Mouse (Mus musculus) lung, postnatal 0 days (tissue): ENCODE results near the gene Ankrd2.

Source experiments
- CTCF ChIP-seq: IDR thresholded peaks from 2 replicates; pipeline ENCODE4 v1.5.1; 2016; ENCODE audit warnings: antibody characterized with exemption, mild to moderate bottlenecking
- EP300 ChIP-seq: IDR thresholded peaks from 2 replicates; pipeline ENCODE4 v1.6.1; 2016; ENCODE audit warnings: antibody characterized with exemption, mild to moderate bottlenecking, control low read depth

DNA sequence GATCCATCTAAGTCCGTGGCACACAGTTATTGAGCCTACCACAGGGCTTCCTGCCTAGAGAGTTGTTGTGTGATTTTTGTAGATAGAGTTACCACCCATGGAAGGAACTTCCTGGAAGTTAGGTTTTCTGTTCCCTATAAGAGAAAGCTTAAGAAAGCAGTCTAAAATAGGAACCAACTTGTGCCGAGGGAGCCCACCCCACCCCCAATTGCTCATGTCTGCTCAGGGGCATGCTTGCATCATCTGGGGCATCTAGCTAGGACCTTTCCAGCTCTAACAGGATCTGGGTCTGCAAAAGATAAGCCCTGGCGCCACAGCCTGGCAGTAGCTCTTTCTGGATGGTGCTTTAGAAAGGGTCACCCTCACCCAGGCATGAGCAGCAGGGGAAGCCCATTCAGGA, 30.2 kb upstream of the Ankrd2 start:
- TF ChIP-seq CTCF: no peak
- no peak for TF ChIP-seq EP300
